10 mouse cellular contexts compared by ENCODE assay signal in the genomic region with DNA sequence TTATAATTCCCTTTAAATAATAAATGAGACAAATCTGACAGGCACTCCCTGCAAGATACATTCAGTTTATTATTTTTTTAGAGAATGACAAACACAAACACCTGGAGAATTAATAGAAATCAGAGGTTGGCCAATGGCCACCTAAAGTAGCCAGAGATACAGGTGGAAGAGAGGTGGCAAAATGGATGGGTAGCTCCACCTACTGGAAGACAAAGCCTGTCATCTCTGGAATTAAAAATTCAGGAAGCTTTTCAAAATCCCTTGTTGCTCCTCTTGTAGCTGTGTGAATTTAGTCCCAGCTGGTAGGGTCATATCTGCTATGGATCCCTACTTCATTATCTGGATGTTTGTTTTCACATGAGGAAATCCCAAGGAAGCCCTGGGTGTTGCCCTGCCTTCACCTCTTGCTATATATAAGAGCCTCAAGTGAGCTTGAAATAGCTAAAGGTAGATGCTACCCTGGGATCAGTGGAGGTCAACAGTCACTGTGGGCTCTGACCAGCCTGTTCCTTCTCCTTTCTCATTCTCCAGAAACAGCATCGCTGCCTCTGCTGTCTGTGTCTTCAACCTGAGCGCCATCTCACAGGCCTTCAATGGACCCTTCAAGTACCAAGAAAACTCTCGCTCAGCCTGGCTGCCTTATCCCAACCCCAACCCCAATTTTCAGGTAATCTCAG.
DNase-seq lines count a peak whose midpoint lies in the region; ATAC-seq and TF ChIP-seq lines count a peak whose summit lies in the region.
"Had no signal": no experiment of that assay in that cellular context is flagged by ENCODE, and none has a peak within 500 bp of the region (broad histone marks: within the 10 kb centered on the region; RNA-seq: fewer than 3 reads in every experiment).

No protein-coding gene starts in this region.

- DNase-seq in adrenal gland, adult 2 months, result peak; percentile 20
- DNase-seq in adrenal gland, postnatal 4 days (ENCODE audit: low spot score in 2 of 2), result no peak
- DNase-seq in kidney, postnatal 0 days (ENCODE audit: low spot score), result peak; percentile 24
- no peak for DNase-seq in kidney, adult 18-20 months
- peak; percentile 72 for DNase-seq in brain, adult 2 months (ENCODE audit: low read depth, low spot score)
- peak; percentile 27 for DNase-seq in lung, postnatal 36 days
- no peak for DNase-seq in spleen, postnatal 10 days (ENCODE audit: low spot score in 2 of 2)

- H3K27me3 ChIP-seq in kidney, postnatal 0 days (ENCODE audit: insufficient read depth, low read length), result no peaks in the 10 kb centered on the region
- no peaks in the 10 kb centered on the region for H3K27me3 ChIP-seq in neural tube, embryonic 15.5 days (replicated peaks)
- H3K27me3 ChIP-seq: heart, embryonic 12.5 days; limb, embryonic 12.5 days had no signal

- H3K4me3 ChIP-seq in kidney, postnatal 0 days (replicated peaks; ENCODE audit: low read depth, low read length), result no peak overlapping the region
- H3K4me3 ChIP-seq in neural tube, embryonic 15.5 days (replicated peaks), result no peak overlapping the region
- H3K4me3 ChIP-seq: heart, embryonic 12.5 days; limb, embryonic 12.5 days had no signal

- H3K36me3 ChIP-seq in kidney, postnatal 0 days (ENCODE audit: insufficient read depth, low read length), result 0 out of 2 replicates have a peak, but pooled peaks cover 5% of the 10 kb centered on the region
- no peaks in the 10 kb centered on the region for H3K36me3 ChIP-seq in neural tube, embryonic 15.5 days
- H3K36me3 ChIP-seq: heart, embryonic 12.5 days had no signal

- no peak for ATAC-seq in kidney, postnatal 0 days (replicated peaks; ENCODE audit: low FRiP score, low read depth)
- ATAC-seq in neural tube, embryonic 15.5 days (ENCODE audit: low FRiP score), result no peak

- no peak overlapping the region for H3K4me2 ChIP-seq in kidney, postnatal 0 days (ENCODE audit: low read length)
- no peak overlapping the region for H3K4me2 ChIP-seq in neural tube, embryonic 15.5 days
- H3K4me2 ChIP-seq: heart, embryonic 12.5 days; limb, embryonic 12.5 days had no signal

- H3K9ac ChIP-seq in kidney, postnatal 0 days (ENCODE audit: low read depth, low read length), result no peak overlapping the region
- no peak overlapping the region for H3K9ac ChIP-seq in neural tube, embryonic 15.5 days (replicated peaks)
- H3K9ac ChIP-seq: heart, embryonic 12.5 days; limb, embryonic 12.5 days had no signal

- H3K27ac ChIP-seq in kidney, postnatal 0 days, result no peak overlapping the region
- no peak overlapping the region for H3K27ac ChIP-seq in neural tube, embryonic 15.5 days (replicated peaks)
- H3K27ac ChIP-seq: limb, embryonic 12.5 days had no signal

- peak; percentile 64 for TF ChIP-seq CTCF in kidney, postnatal 0 days (IDR thresholded peaks at IDR 0.05; ENCODE audit: low read depth)

- no peaks in the 10 kb centered on the region for H3K9me3 ChIP-seq in kidney, postnatal 0 days (replicated peaks; ENCODE audit: low read length)
- no peaks in the 10 kb centered on the region for H3K9me3 ChIP-seq in neural tube, embryonic 15.5 days (replicated peaks)
- H3K9me3 ChIP-seq: heart, embryonic 12.5 days; limb, embryonic 12.5 days had no signal

- H3K4me1 ChIP-seq in kidney, postnatal 0 days (replicated peaks; ENCODE audit: insufficient read depth, low read length), result no peaks in the 10 kb centered on the region
- H3K4me1 ChIP-seq in neural tube, embryonic 15.5 days, result no peaks in the 10 kb centered on the region
- H3K4me1 ChIP-seq: limb, embryonic 12.5 days had no signal

- 96% methylated on average over 3 of the region's 3 CpGs for WGBS in kidney, postnatal 0 days
- 94% methylated on average over 3 of the region's 3 CpGs for WGBS in neural tube, embryonic 15.5 days

Comparison
In these comparisons a context has a peak if more than half of its experiments do, and no peak if none do; other contexts are left out.
1. DNase-seq: peak in adrenal gland, adult 2 months (single experiment), kidney, postnatal 0 days (single experiment), brain, adult 2 months (single experiment) and lung, postnatal 36 days (single experiment); none in adrenal gland, postnatal 4 days (0 of 2), kidney, adult 18-20 months (single experiment) and spleen, postnatal 10 days (0 of 2).